Mouse (Mus musculus) stomach, embryonic 14.5 days (tissue): ENCODE measurements around the gene Ets2. TPM values are rescaled to one million over a fixed set of nuclear protein-coding genes. Genes with fewer than 3 reads are reported as not detected.

Experiments
- ATAC-seq: fragments of 200-750 bp; cut with Nextera tagmentation; 2 replicates; pipeline ENCODE4 v1.8.0; 2017; ENCODE audit warnings: low read depth, moderate TSS enrichment; ENCODE audit not compliant: insufficient number of reproducible peaks, insufficient read depth, low FRiP score
- H3K27ac ChIP-seq: fragments of 300-500 bp; sonication (generic); 2 replicates; pipeline ENCODE4 v1.5.1; 2014; ENCODE audit warnings: mild to moderate bottlenecking, low read length, moderate library complexity, mixed read lengths
- H3K27me3 ChIP-seq: fragments of 300-500 bp; sonication (generic); 2 replicates; pipeline ENCODE4 v1.6.1; 2014; ENCODE audit warnings: low read length, control low read depth, mixed read lengths; ENCODE audit not compliant: control insufficient read depth, insufficient read depth
- H3K36me3 ChIP-seq: fragments of 300-500 bp; sonication (generic); 2 replicates; pipeline ENCODE4 v1.6.1; 2014; ENCODE audit warnings: mild to moderate bottlenecking, control low read depth, low read length, moderate library complexity, mixed read lengths; ENCODE audit not compliant: control insufficient read depth, insufficient read depth
- H3K4me1 ChIP-seq: fragments of 300-500 bp; sonication (generic); 2 replicates; pipeline ENCODE4 v1.6.1; 2014; ENCODE audit warnings: low read length, control low read depth, mixed read lengths; ENCODE audit not compliant: control insufficient read depth, insufficient read depth
- H3K4me2 ChIP-seq: fragments of 300-500 bp; sonication (generic); replicated peaks from 2 replicates; pipeline ENCODE4 v1.6.1; 2014; ENCODE audit warnings: low read depth, low read length, control low read depth
- H3K4me3 ChIP-seq: fragments of 300-500 bp; sonication (generic); 2 replicates; pipeline ENCODE4 v1.5.1; 2014; ENCODE audit warnings: low read depth, low read length, control low read depth
- H3K9ac ChIP-seq: fragments of 300-500 bp; sonication (generic); replicated peaks from 2 replicates; pipeline ENCODE4 v1.6.1; 2014; ENCODE audit warnings: low read depth, mild to moderate bottlenecking, control low read depth, low read length, moderate library complexity, mixed read lengths
- H3K9me3 ChIP-seq: fragments of 300-500 bp; sonication (generic); 2 replicates; pipeline ENCODE4 v1.6.1; 2016; ENCODE audit warnings: low read depth, low read length, control low read depth; ENCODE audit not compliant: control insufficient read depth
- WGBS: fragments of 180-500 bp; shearing (Covaris S2); extraction: QIAGEN DNeasy Blood & Tissue Kit; methylation state at CpG from one replicate; pipeline ENCODE4 v1.1.7; 2014; 5-methylcytosine and 5-hydroxymethylcytosine counted together
- polyA plus RNA-seq: library from polyadenylated mRNA; unstranded; fragments of >200 nt; fragmentation: Nextera tagmentation; extraction: Ambion mirVana; gene quantifications from 2 replicates; pipeline ENCODE4 v1.2.1, GENCODE M21; 2014

Gene Ets2
- 37.9 and 45.1 TPM in 2 replicates for polyA plus RNA-seq

DNA sequence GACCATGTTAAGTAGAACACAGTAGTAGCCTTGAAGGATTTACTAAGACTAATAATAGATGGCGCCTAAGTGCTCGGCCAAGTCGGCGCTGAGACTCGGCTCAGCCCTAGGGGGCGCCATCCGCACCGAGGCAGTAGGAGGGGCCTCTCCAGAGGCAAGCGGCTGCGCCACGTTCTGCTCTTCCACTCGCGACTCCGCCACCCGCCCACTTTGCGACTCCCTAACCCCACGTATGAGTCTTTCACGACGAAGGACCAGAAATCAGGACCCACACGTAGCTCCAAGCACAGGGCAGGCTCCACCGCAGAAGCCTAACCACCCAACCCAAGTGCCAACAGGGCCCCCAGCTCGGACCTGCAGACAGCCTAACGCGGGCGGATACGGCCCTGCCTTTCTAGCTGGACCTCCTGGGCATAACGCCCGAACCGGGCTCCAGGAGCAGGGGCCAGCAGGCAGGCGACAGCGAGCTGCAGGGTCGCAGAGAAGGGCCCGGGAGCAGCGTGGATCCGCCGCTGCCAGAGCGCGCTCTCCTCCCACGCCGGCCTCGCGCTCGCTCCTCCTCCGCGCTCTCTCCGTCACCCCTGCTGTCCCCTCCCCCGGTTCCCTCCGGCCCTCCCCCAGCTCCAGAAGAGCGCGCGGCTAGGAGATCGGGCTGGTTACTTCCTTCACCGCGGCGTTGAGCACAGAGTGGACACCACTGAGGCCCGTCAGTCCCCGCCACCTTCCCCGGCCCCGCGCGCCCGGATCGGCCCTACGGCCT is at the start of gene Ets2:
Ets2 (plus strand) TSS at position 274 of the 760 bp plus-strand sequence.
- peaks cover 8% of the 10 kb centered on the region; the same call in 1 of the 2 replicates for H3K36me3 ChIP-seq
- H3K27ac ChIP-seq, result peak within 1 kb of the TSS; percentile 96
- H3K4me2 ChIP-seq, result peak within 1 kb of the TSS; percentile 73
- peak within 1 kb of the TSS; percentile 96 for H3K4me3 ChIP-seq
- peak within 1 kb of the TSS; percentile 95 for H3K9ac ChIP-seq
- peak; percentile 93 for ATAC-seq
- H3K27me3 ChIP-seq, result no peaks in the 10 kb centered on the region
- H3K4me1 ChIP-seq, result peaks cover 14% of the 10 kb centered on the region
- under 1% methylated on average over 58 of the region's 64 CpGs for WGBS
- no peaks in the 10 kb centered on the region for H3K9me3 ChIP-seq

DNA sequence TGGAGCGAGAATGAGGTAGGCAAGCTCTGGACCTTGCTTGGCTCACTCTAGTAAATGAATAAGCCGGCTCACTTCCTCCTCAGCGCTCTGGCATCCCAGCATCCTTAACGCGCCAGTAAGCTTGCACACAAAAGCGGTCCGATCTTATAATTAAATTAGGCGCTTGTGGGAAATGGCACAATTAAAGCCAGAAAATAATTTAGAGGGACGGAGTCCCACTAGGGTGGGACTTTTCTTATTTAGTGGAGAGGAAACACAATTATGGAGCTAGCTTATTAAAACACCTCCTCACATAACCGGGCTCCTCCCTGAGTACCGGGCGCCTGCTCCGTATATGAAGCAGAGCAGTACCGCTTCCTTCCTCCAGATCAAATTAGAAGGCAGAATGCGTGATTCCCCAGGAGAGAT is 47.7 kb upstream of the Ets2 start:
- Histone ChIP-seq H3K27me3 (no peaks in the 10 kb centered on the region), H3K27ac (no peak overlapping the region), H3K36me3 (no peaks in the 10 kb centered on the region), H3K9me3 (no peaks in the 10 kb centered on the region; the same call in 1 of the 2 replicates), H3K4me3 (no peak overlapping the region), H3K9ac (no peak overlapping the region), H3K4me1 (no peaks in the 10 kb centered on the region), H3K4me2 (no peak overlapping the region)
- ATAC-seq, result no peak
- 88% methylated on average over 15 of the region's 15 CpGs for WGBS

DNA sequence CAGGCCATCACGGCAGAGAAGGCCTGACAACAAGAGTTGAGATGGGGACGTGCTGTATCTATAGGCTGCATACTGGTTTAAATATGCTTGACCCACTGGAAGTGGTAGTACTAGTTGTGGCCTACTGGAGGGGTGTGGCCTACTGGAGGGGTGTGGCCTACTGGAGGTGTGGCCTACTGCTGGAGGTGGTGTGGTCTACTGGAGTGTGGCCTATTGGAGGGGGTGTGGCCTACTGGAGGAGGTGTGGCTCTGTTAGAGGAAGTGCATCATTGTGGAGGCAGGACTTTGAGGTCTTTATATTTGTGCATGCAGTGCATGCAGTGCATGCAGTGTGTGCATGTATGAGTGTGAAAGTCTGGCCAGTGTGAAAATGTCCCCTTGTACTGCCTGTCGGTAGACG is 45.3 kb upstream of the Ets2 start:
- no peaks in the 10 kb centered on the region for H3K4me1 ChIP-seq
- no peak overlapping the region for H3K4me2 ChIP-seq
- no peak overlapping the region for H3K4me3 ChIP-seq
- peak; percentile 21; the same call in 1 of the 2 replicates for ATAC-seq
- H3K36me3 ChIP-seq, result no peaks in the 10 kb centered on the region
- H3K9me3 ChIP-seq, result no peaks in the 10 kb centered on the region; the same call in 1 of the 2 replicates
- 96% methylated on average over 4 of the region's 4 CpGs for WGBS
- no peaks in the 10 kb centered on the region for H3K27me3 ChIP-seq
- no peak overlapping the region for H3K27ac ChIP-seq
- H3K9ac ChIP-seq, result no peak overlapping the region

DNA sequence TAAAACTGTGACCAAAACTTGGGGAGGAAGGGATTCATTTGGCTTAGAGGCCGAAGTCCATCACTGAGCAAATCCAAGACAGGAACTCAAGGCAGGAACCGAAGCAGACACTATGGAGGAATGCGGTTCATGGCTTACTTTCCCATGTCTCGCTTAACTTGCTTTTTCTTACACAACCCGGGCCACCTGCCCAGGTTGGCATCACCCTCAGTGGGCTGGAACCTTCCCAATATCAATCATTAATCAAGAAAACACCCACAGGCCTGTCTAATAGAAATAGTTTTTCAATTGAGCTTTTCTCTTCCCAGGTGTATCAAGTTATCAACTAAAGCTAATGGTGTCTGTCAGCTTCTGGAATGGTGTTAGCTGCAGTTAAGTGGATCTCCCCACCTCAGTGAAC is 44.7 kb upstream of the Ets2 start:
- no peak for ATAC-seq
- H3K4me1 ChIP-seq, result no peaks in the 10 kb centered on the region
- H3K9ac ChIP-seq, result no peak overlapping the region
- no peaks in the 10 kb centered on the region for H3K36me3 ChIP-seq
- H3K4me3 ChIP-seq, result no peak overlapping the region
- no peak overlapping the region for H3K4me2 ChIP-seq
- no peaks in the 10 kb centered on the region; the same call in 1 of the 2 replicates for H3K9me3 ChIP-seq
- 96% methylated on average over 5 of the region's 5 CpGs for WGBS
- H3K27ac ChIP-seq, result no peak overlapping the region
- H3K27me3 ChIP-seq, result no peaks in the 10 kb centered on the region

DNA sequence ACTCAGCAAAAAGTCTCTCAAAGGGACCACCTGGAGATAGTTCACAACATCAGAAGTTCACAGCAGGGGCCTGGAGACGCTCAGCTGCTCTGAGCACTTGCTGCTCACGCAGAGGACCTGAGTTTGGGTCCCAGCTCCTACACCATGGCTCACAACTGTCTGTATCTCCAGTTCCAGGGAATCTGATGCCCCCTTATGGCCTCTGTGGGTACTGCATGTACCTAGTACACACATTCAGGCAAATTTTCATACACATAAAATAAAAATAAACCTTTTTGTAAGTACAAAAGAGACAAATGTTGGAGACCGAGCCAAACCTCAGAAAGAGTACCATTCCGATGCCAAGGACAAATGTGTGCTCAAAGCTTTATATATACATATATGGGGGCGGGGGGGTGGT is 44.1 kb upstream of the Ets2 start:
- 94% methylated on average over 5 of the region's 5 CpGs for WGBS
- Histone ChIP-seq H3K4me2 (no peak overlapping the region), H3K4me1 (no peaks in the 10 kb centered on the region), H3K9ac (no peak overlapping the region), H3K36me3 (no peaks in the 10 kb centered on the region), H3K9me3 (no peaks in the 10 kb centered on the region; the same call in 1 of the 2 replicates), H3K27ac (no peak overlapping the region), H3K4me3 (no peak overlapping the region), H3K27me3 (no peaks in the 10 kb centered on the region)
- no peak for ATAC-seq

DNA sequence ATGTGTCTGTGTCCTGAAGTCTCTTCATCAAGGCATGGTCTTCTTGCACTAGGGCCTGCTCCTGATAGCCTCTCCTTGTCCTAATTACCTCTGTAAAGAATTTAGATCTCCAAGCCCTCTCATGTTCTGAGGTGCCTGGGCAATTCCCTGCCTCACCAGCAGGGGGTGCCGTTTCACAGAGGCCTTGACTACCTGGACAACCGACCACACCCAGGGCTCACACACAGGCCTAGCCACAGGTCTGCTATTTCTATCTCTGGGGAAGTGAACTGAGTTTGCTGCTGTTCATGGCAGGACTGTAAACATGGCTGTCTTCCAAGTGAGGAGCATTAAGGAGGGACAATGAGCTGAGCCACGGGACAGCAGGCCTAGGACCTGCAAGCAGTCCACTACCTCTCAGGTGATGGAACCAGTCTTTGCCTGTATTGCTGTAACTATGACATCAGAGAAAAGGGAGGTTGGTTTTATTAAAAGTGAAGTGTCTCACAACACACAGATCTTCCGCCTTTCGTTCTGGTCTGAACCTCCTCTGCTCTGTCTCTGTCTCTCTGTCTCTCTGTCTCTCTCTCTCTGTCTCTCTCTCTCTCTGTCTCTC is 42.9 kb upstream of the Ets2 start:
- Histone ChIP-seq H3K4me2 (no peak overlapping the region), H3K9ac (no peak overlapping the region), H3K4me1 (no peaks in the 10 kb centered on the region), H3K27me3 (no peaks in the 10 kb centered on the region), H3K9me3 (no peaks in the 10 kb centered on the region; the same call in 1 of the 2 replicates), H3K36me3 (no peaks in the 10 kb centered on the region), H3K27ac (peak overlapping the region; percentile 2; the same call in 1 of the 2 replicates), H3K4me3 (no peak overlapping the region)
- no peak for ATAC-seq
- WGBS, result 49% methylated on average over 5 of the region's 5 CpGs

DNA sequence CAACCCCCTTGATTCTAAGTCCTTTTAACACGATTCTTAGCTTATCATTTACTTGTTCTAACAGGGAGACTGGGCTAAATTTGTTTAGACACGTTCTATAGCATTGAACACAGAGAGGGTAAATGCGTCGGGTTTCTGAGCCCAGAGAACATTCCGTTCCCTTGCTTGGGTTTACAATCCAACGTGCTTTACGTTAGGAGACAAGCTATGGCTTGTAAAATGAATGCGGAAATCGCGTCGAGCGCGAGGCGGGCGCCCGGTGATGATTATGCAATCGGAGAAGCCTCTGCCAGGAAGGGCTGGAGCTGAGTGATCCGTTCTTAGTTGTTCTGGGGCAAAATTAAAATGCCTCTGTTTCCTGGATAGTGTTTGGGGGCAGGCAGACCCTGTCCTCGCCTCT is 42.4 kb upstream of the Ets2 start:
- H3K36me3 ChIP-seq, result no peaks in the 10 kb centered on the region
- no peak overlapping the region for H3K4me2 ChIP-seq
- no peak overlapping the region for H3K9ac ChIP-seq
- no peaks in the 10 kb centered on the region; the same call in 1 of the 2 replicates for H3K9me3 ChIP-seq
- no peak for ATAC-seq
- H3K27ac ChIP-seq, result no peak overlapping the region; the same call in 1 of the 2 replicates
- no peaks in the 10 kb centered on the region for H3K27me3 ChIP-seq
- WGBS, result 70% methylated on average over 19 of the region's 19 CpGs
- no peak overlapping the region for H3K4me3 ChIP-seq
- no peaks in the 10 kb centered on the region for H3K4me1 ChIP-seq

DNA sequence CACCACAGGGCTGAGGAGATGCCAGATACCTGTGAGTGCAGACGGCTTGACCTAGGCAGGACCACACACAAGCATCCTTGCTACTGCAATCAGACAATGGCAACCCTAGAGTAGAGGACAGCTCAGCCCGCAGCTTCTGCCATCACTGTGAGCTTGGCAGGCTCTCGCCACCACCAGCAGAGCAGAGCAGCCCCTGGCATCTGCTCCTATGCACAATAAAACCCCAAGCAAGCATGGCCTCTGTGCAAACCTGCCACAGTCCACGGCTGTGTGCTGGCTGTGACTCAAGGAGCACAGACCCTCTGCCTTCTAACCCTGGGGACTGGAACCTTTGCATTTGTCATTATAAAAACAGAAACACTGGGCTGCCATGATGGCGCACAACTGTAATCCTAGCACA is 41.0 kb upstream of the Ets2 start:
- ATAC-seq, result no peak
- no peak overlapping the region for H3K9ac ChIP-seq
- H3K4me1 ChIP-seq, result no peaks in the 10 kb centered on the region
- no peak overlapping the region for H3K27ac ChIP-seq
- no peak overlapping the region for H3K4me3 ChIP-seq
- H3K9me3 ChIP-seq, result no peaks in the 10 kb centered on the region; the same call in 1 of the 2 replicates
- H3K27me3 ChIP-seq, result no peaks in the 10 kb centered on the region
- H3K36me3 ChIP-seq, result no peaks in the 10 kb centered on the region
- WGBS, result 76% methylated on average over 5 of the region's 5 CpGs
- no peak overlapping the region for H3K4me2 ChIP-seq
